Comparison of ENCODE assay signal across 10 mouse cellular contexts in genomic region chr2:10366284-10366683, GRCm38 (mm10). TPM values are rescaled to one million over a fixed set of nuclear protein-coding genes. Genes with fewer than 3 reads are reported as not detected.
DNase-seq lines count a peak whose midpoint lies in the region; ATAC-seq and TF ChIP-seq lines count a peak whose summit lies in the region.
"Had no signal": no experiment of that assay in that cellular context is flagged by ENCODE, and none has a peak within 500 bp of the region (broad histone marks: within the 10 kb centered on the region; RNA-seq: fewer than 3 reads in every experiment).

No protein-coding gene starts in this region.

- TF ChIP-seq POLR2A in lung, adult 2 months (IDR thresholded peaks at IDR 0.05; ENCODE audit: borderline replicate concordance, extremely low read depth, low read depth, low read length), result no peak

- H3K4me2 ChIP-seq in forebrain, postnatal 0 days (ENCODE audit: low read depth), result no peak overlapping the region
- H3K4me2 ChIP-seq in forebrain, embryonic 16.5 days (ENCODE audit: low read length), result no peak overlapping the region
- H3K4me2 ChIP-seq: heart, embryonic 13.5 days; limb, embryonic 13.5 days had no signal

- WGBS in forebrain, postnatal 0 days, result 21% methylated on average over 2 of the region's 2 CpGs
- WGBS in forebrain, embryonic 16.5 days, result 28% methylated on average over 2 of the region's 2 CpGs
- 16% methylated on average over 2 of the region's 2 CpGs for WGBS in lung, adult 2 months

- no peaks in the 10 kb centered on the region for H3K4me1 ChIP-seq in forebrain, postnatal 0 days (ENCODE audit: insufficient read depth)
- no peaks in the 10 kb centered on the region for H3K4me1 ChIP-seq in forebrain, embryonic 16.5 days (replicated peaks; ENCODE audit: control insufficient read depth, insufficient read depth, low read length)
- no peaks in the 10 kb centered on the region for H3K4me1 ChIP-seq in lung, adult 2 months (ENCODE audit: control insufficient read depth, insufficient read depth, low read length)
- peaks cover 48% of the 10 kb centered on the region for H3K4me1 ChIP-seq in E14TG2a.4 (replicated peaks; ENCODE audit: low read depth, low read length)

- H3K36me3 ChIP-seq in forebrain, postnatal 0 days (ENCODE audit: insufficient read depth), result no peaks in the 10 kb centered on the region
- H3K36me3 ChIP-seq in forebrain, embryonic 16.5 days (ENCODE audit: control insufficient read depth, insufficient read depth), result no peaks in the 10 kb centered on the region
- peaks cover 20% of the 10 kb centered on the region for H3K36me3 ChIP-seq in E14TG2a.4 (ENCODE audit: insufficient read depth, low read length)
- H3K36me3 ChIP-seq: heart, embryonic 13.5 days; limb, embryonic 13.5 days had no signal

- DNase-seq in forebrain, postnatal 0 days, result peak; percentile 57
- no peak for DNase-seq in lung, adult 2 months
- DNase-seq in lung, adult 18-20 months, result no peak
- peak; percentile 23 for DNase-seq in lung, postnatal 36 days
- DNase-seq in layer of hippocampus, adult 9-11 months, result no peak
- no peak for DNase-seq in c-Kit-positive CD71-positive TER-119-positive erythroid progenitor cells, embryonic 14.5 days (ENCODE audit: low spot score)

- peak; percentile 72 for TF ChIP-seq CTCF in forebrain, postnatal 0 days (IDR thresholded peaks at IDR 0.05; ENCODE audit: low read depth)
- TF ChIP-seq CTCF in lung, adult 2 months (IDR thresholded peaks at IDR 0.05; ENCODE audit: insufficient read depth, low read length), result 0 out of 2 replicates have a peak, but pooled peaks have one; percentile 1
- peak; percentile 55 for TF ChIP-seq CTCF in E14TG2a.4 (conservative IDR thresholded peaks at IDR 0.05; ENCODE audit: low read length)

- no peak for ATAC-seq in forebrain, postnatal 0 days
- no peak for ATAC-seq in forebrain, embryonic 16.5 days

- no peak overlapping the region for H3K9ac ChIP-seq in forebrain, postnatal 0 days
- no peak overlapping the region for H3K9ac ChIP-seq in forebrain, embryonic 16.5 days (replicated peaks; ENCODE audit: low read depth, low read length)
- H3K9ac ChIP-seq: heart, embryonic 13.5 days; limb, embryonic 13.5 days had no signal

- peaks cover 48% of the 10 kb centered on the region for H3K27me3 ChIP-seq in forebrain, postnatal 0 days (ENCODE audit: insufficient read depth, low read length)
- H3K27me3 ChIP-seq in forebrain, embryonic 16.5 days (replicated peaks; ENCODE audit: control insufficient read depth, insufficient read depth, low read length), result peaks cover 38% of the 10 kb centered on the region
- peaks cover 39% of the 10 kb centered on the region for H3K27me3 ChIP-seq in E14TG2a.4 (ENCODE audit: insufficient read depth, low read length)

- H3K4me3 ChIP-seq in forebrain, postnatal 0 days (ENCODE audit: low read depth, low read length), result no peak overlapping the region
- H3K4me3 ChIP-seq in forebrain, embryonic 16.5 days (replicated peaks; ENCODE audit: low read length), result no peak overlapping the region
- H3K4me3 ChIP-seq in lung, adult 2 months (replicated peaks; ENCODE audit: extremely low read depth, low read depth, low read length), result no peak overlapping the region
- H3K4me3 ChIP-seq in E14TG2a.4 (replicated peaks; ENCODE audit: low read length), result no peak overlapping the region
- H3K4me3 ChIP-seq: heart, embryonic 13.5 days; limb, embryonic 13.5 days had no signal

- H3K9me3 ChIP-seq in forebrain, postnatal 0 days (ENCODE audit: low read length), result no peaks in the 10 kb centered on the region
- no peaks in the 10 kb centered on the region for H3K9me3 ChIP-seq in forebrain, embryonic 16.5 days (ENCODE audit: control insufficient read depth, low read length)
- H3K9me3 ChIP-seq in E14TG2a.4 (ENCODE audit: low read length), result no peaks in the 10 kb centered on the region
- H3K9me3 ChIP-seq: heart, embryonic 13.5 days; limb, embryonic 13.5 days had no signal

- no peak overlapping the region for H3K27ac ChIP-seq in forebrain, postnatal 0 days (ENCODE audit: low read depth, low read length)
- no peak overlapping the region for H3K27ac ChIP-seq in forebrain, embryonic 16.5 days (ENCODE audit: low read length)
- H3K27ac ChIP-seq: heart, embryonic 13.5 days; limb, embryonic 13.5 days had no signal

RNA-seq across cellular contexts. Expression of gene Sfmbt2, which starts 4.0 kb away (rescaled TPM):
- 4.4 and 6.4 TPM in 2 replicates for total RNA-seq in forebrain, postnatal 0 days (2014; rRNA removed)
- 1.6 and 2.2 TPM in 2 replicates for polyA plus RNA-seq in forebrain, postnatal 0 days (2015; fragmentation: Nextera tagmentation; extraction: Ambion mirVana)
- 2.3 and 3.7 TPM in 2 replicates for polyA plus RNA-seq in forebrain, embryonic 16.5 days (2015; fragmentation: Nextera tagmentation; extraction: Ambion mirVana)
- 0.42 and 0.46 TPM in 2 replicates for polyA plus RNA-seq in lung, adult 2 months (2012; rRNA removed)

Comparison
In these comparisons a context has a peak if more than half of its experiments do, and no peak if none do; other contexts are left out.
1. DNase-seq: peak in forebrain, postnatal 0 days (single experiment) and lung, postnatal 36 days (single experiment); none in lung, adult 2 months (single experiment), lung, adult 18-20 months (0 of 2), layer of hippocampus, adult 9-11 months (single experiment) and c-Kit-positive CD71-positive TER-119-positive erythroid progenitor cells, embryonic 14.5 days (single experiment).
2. CTCF ChIP-seq: peak in every context shown above with its lines; median percentile 72 in forebrain, postnatal 0 days; 55 in E14TG2a.4; 1 in lung, adult 2 months.